ENCODE assay signal across 10 mouse cellular contexts in the genomic region with DNA sequence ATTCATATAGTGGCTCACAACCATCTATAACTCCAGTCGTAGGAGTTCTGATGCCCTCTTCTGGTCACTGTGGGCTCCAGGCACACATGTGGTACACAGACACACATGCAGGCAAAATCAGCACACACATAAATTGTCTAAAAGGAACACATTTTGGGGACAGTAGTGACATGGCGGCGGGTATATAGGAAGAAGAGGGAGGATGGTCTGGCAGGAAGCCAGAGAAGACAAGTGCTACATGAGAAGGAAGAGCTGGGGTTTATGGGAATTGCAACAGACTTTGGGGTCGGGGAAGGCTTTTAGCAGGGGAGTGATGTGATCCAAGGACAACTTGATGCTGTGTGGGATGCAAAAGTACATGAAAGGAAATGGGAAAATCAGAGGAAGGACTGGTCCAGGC. TPM values are rescaled to one million over a fixed set of nuclear protein-coding genes. Genes with fewer than 3 reads are reported as not detected.
DNase-seq lines count a peak whose midpoint lies in the region; ATAC-seq and TF ChIP-seq lines count a peak whose summit lies in the region.
"Had no signal": no experiment of that assay in that cellular context is flagged by ENCODE, and none has a peak within 500 bp of the region (broad histone marks: within the 10 kb centered on the region; RNA-seq: fewer than 3 reads in every experiment).

No protein-coding gene starts in this region.

- TF ChIP-seq CTCF in forebrain, postnatal 0 days (IDR thresholded peaks at IDR 0.05; ENCODE audit: low read depth): 0 out of 2 replicates have a peak, but pooled peaks have one; percentile 14

- no peaks in the 10 kb centered on the region for H3K27me3 ChIP-seq in forebrain, postnatal 0 days (ENCODE audit: insufficient read depth, low read length)
- no peaks in the 10 kb centered on the region for H3K27me3 ChIP-seq in liver, embryonic 16.5 days (ENCODE audit: control insufficient read depth, insufficient read depth, low read depth, low read length)

- peak; percentile 56 for DNase-seq in cerebellum, adult 11-12 months
- DNase-seq in cerebellum, postnatal 25 days: no peak
- DNase-seq in 416B (ENCODE audit: low read depth): peak; percentile 20
- DNase-seq in forebrain, postnatal 0 days: no peak
- DNase-seq in retina, embryonic 14.5 days (ENCODE audit: low spot score): no peak
- DNase-seq in layer of hippocampus, adult 8-10 months (ENCODE audit: low spot score in 2 of 2): no peak
- DNase-seq in layer of hippocampus, postnatal 25 days (ENCODE audit: extremely low spot score in 1 of 2, low spot score in 1 of 2): no peak
- DNase-seq: adrenal gland, adult 2 months; thymus, adult 2 months had no signal

- no peaks in the 10 kb centered on the region for H3K9me3 ChIP-seq in forebrain, postnatal 0 days (ENCODE audit: low read length)
- no peaks in the 10 kb centered on the region for H3K9me3 ChIP-seq in liver, embryonic 16.5 days (replicated peaks; ENCODE audit: control insufficient read depth, low read length)

- H3K4me2 ChIP-seq in forebrain, postnatal 0 days (ENCODE audit: low read depth): peak overlapping the region; percentile 64
- H3K4me2 ChIP-seq in liver, embryonic 16.5 days (ENCODE audit: low read depth, low read length): no peak overlapping the region

- H3K9ac ChIP-seq in forebrain, postnatal 0 days: no peak overlapping the region
- H3K9ac ChIP-seq in liver, embryonic 16.5 days (ENCODE audit: low read depth, low read length): no peak overlapping the region

- 0 out of 2 replicates have a peak overlapping the region, but pooled peaks have one; percentile 65 for H3K4me3 ChIP-seq in forebrain, postnatal 0 days (ENCODE audit: low read depth, low read length)
- 0 out of 2 replicates have a peak overlapping the region, but pooled peaks have one; percentile 88 for H3K4me3 ChIP-seq in liver, embryonic 16.5 days (ENCODE audit: low read depth, low read length)

- 87% methylated on average over 4 of the region's 4 CpGs for WGBS in forebrain, postnatal 0 days
- 76% methylated on average over 4 of the region's 4 CpGs for WGBS in liver, embryonic 16.5 days (ENCODE audit: insufficient replicate concordance)

- no peak for ATAC-seq in forebrain, postnatal 0 days
- ATAC-seq in liver, embryonic 16.5 days (ENCODE audit: low read depth): no peak

- H3K36me3 ChIP-seq in forebrain, postnatal 0 days (ENCODE audit: insufficient read depth): peaks cover 15% of the 10 kb centered on the region
- no peaks in the 10 kb centered on the region for H3K36me3 ChIP-seq in liver, embryonic 16.5 days (ENCODE audit: control insufficient read depth, insufficient read depth)

- H3K27ac ChIP-seq in forebrain, postnatal 0 days (ENCODE audit: low read depth, low read length): no peak overlapping the region
- H3K27ac ChIP-seq in liver, embryonic 16.5 days (ENCODE audit: low read length): no peak overlapping the region

- H3K4me1 ChIP-seq in forebrain, postnatal 0 days (ENCODE audit: insufficient read depth): peaks cover 10% of the 10 kb centered on the region
- peaks cover 20% of the 10 kb centered on the region for H3K4me1 ChIP-seq in liver, embryonic 16.5 days (ENCODE audit: control insufficient read depth, low read depth, low read length)

RNA-seq across cellular contexts. Expression of a gene that starts 1.6 kb away (rescaled TPM):
- total RNA-seq in forebrain, postnatal 0 days (2014; rRNA removed): 38.9 and 42.7 TPM in 2 replicates
- 54.6 and 66.3 TPM in 2 replicates for polyA plus RNA-seq in forebrain, postnatal 0 days (2015; fragmentation: Nextera tagmentation; extraction: Ambion mirVana)
- 15.1 and 16.9 TPM in 2 replicates for polyA plus RNA-seq in liver, embryonic 16.5 days (2015; fragmentation: Nextera tagmentation; extraction: Ambion mirVana)
- 10 to 100 TPM; 29.9 to 32.6 (median 30.7) TPM for total RNA-seq in layer of hippocampus, adult 8-10 months (2022)
- 10 to 100 TPM; 34.7 to 35.5 TPM for total RNA-seq in layer of hippocampus, postnatal 25 days (2021)

RNA-seq across cellular contexts. Expression of a gene that starts 1.6 kb away (rescaled TPM):
- 106 and 119 TPM in 2 replicates for total RNA-seq in forebrain, postnatal 0 days (2014; rRNA removed)
- 124 and 140 TPM in 2 replicates for polyA plus RNA-seq in forebrain, postnatal 0 days (2015; fragmentation: Nextera tagmentation; extraction: Ambion mirVana)
- polyA plus RNA-seq in liver, embryonic 16.5 days (2015; fragmentation: Nextera tagmentation; extraction: Ambion mirVana): 61.2 and 61.4 TPM in 2 replicates
- total RNA-seq in layer of hippocampus, adult 8-10 months (2022): 10 to 100 TPM; 68.0 to 73.9 (median 73.6) TPM
- 10 to 100 TPM; 80.0 to 83.0 TPM for total RNA-seq in layer of hippocampus, postnatal 25 days (2021)

RNA-seq across cellular contexts. Expression of a gene that starts 16.1 kb away (rescaled TPM):
- 32.7 and 33.9 TPM in 2 replicates for total RNA-seq in forebrain, postnatal 0 days (2014; rRNA removed)
- polyA plus RNA-seq in forebrain, postnatal 0 days (2015; fragmentation: Nextera tagmentation; extraction: Ambion mirVana): 37.1 and 42.1 TPM in 2 replicates
- 101 and 110 TPM in 2 replicates for polyA plus RNA-seq in liver, embryonic 16.5 days (2015; fragmentation: Nextera tagmentation; extraction: Ambion mirVana)
- total RNA-seq in layer of hippocampus, adult 8-10 months (2022): 10 to 100 TPM; 12.9 to 16.4 (median 15.1) TPM
- 10 to 100 TPM; 14.4 to 15.5 TPM for total RNA-seq in layer of hippocampus, postnatal 25 days (2021)

RNA-seq across cellular contexts. Expression of a gene that starts 22.5 kb away (rescaled TPM):
- total RNA-seq in forebrain, postnatal 0 days (2014; rRNA removed): 139 and 157 TPM in 2 replicates
- 165 and 175 TPM in 2 replicates for polyA plus RNA-seq in forebrain, postnatal 0 days (2015; fragmentation: Nextera tagmentation; extraction: Ambion mirVana)
- 62.5 and 63.6 TPM in 2 replicates for polyA plus RNA-seq in liver, embryonic 16.5 days (2015; fragmentation: Nextera tagmentation; extraction: Ambion mirVana)
- 100 to 1,000 TPM; 106 to 123 (median 116) TPM for total RNA-seq in layer of hippocampus, adult 8-10 months (2022)
- total RNA-seq in layer of hippocampus, postnatal 25 days (2021): 100 to 1,000 TPM; 122 TPM

RNA-seq across cellular contexts. Expression of a gene that starts 22.5 kb away (rescaled TPM):
- total RNA-seq in forebrain, postnatal 0 days (2014; rRNA removed): 64.8 and 73.2 TPM in 2 replicates
- 84.2 and 86.0 TPM in 2 replicates for polyA plus RNA-seq in forebrain, postnatal 0 days (2015; fragmentation: Nextera tagmentation; extraction: Ambion mirVana)
- 17.0 and 17.2 TPM in 2 replicates for polyA plus RNA-seq in liver, embryonic 16.5 days (2015; fragmentation: Nextera tagmentation; extraction: Ambion mirVana)
- 10 to 100 TPM; 46.7 to 52.3 (median 49.9) TPM for total RNA-seq in layer of hippocampus, adult 8-10 months (2022)
- total RNA-seq in layer of hippocampus, postnatal 25 days (2021): 10 to 100 TPM; 40.7 to 44.5 TPM

Comparison
In these comparisons a context has a peak if more than half of its experiments do, and no peak if none do; other contexts are left out.
1. DNase-seq: peak in cerebellum, adult 11-12 months (single experiment) and 416B (single experiment); none in cerebellum, postnatal 25 days (0 of 2), forebrain, postnatal 0 days (single experiment), retina, embryonic 14.5 days (single experiment), layer of hippocampus, adult 8-10 months (0 of 2) and layer of hippocampus, postnatal 25 days (0 of 2).